Mouse (Mus musculus) limb, embryonic 13.5 days (tissue): ENCODE data around the gene Tmem127. TPM values are rescaled to one million over a fixed set of nuclear protein-coding genes. Genes with fewer than 3 reads are reported as not detected.
"Not testable (repeated sequence)": the region's sequence is repeated elsewhere in the genome, so short reads cannot be mapped to it uniquely, and the experiment has no call there.

Experiments
- ATAC-seq: fragments of 200-750 bp; cut with Nextera tagmentation; 2 replicates; pipeline ENCODE4 v1.8.0; 2017; ENCODE audit warnings: low read depth, moderate number of reproducible peaks, moderate TSS enrichment; ENCODE audit not compliant: low FRiP score
- H3K27ac ChIP-seq: fragments of 300-500 bp; sonication (generic); 2 replicates; pipeline ENCODE4 v1.5.1; 2015; ENCODE audit warnings: inconsistent platforms, mild to moderate bottlenecking, moderate library complexity
- H3K27me3 ChIP-seq: fragments of 300-500 bp; sonication (generic); 2 replicates; pipeline ENCODE4 v1.6.1; 2015; ENCODE audit warnings: mild to moderate bottlenecking, inconsistent platforms
- H3K36me3 ChIP-seq: fragments of 300-500 bp; sonication (generic); 2 replicates; pipeline ENCODE4 v1.6.1; 2015; ENCODE audit warnings: inconsistent platforms, mild to moderate bottlenecking, moderate library complexity
- H3K4me1 ChIP-seq: fragments of 300-500 bp; sonication (generic); 2 replicates; pipeline ENCODE4 v1.6.1; 2015; ENCODE audit warnings: inconsistent platforms
- H3K4me2 ChIP-seq: fragments of 300-500 bp; sonication (generic); replicated peaks from 2 replicates; pipeline ENCODE4 v1.6.1; 2015; ENCODE audit warnings: inconsistent platforms, mild to moderate bottlenecking, moderate library complexity
- H3K4me3 ChIP-seq: fragments of 300-500 bp; sonication (generic); 2 replicates; pipeline ENCODE4 v1.5.1; 2015; ENCODE audit warnings: moderate library complexity, mild to moderate bottlenecking, inconsistent platforms
- H3K9ac ChIP-seq: fragments of 300-500 bp; sonication (generic); 2 replicates; pipeline ENCODE4 v1.6.1; 2015; ENCODE audit warnings: mild to moderate bottlenecking, inconsistent platforms
- H3K9me3 ChIP-seq: fragments of 300-500 bp; sonication (generic); 2 replicates; pipeline ENCODE4 v1.6.1; 2016; ENCODE audit warnings: inconsistent platforms
- WGBS: fragments of 180-500 bp; shearing (Covaris S2); methylation state at CpG from one replicate; pipeline ENCODE4 v1.1.7; 2015; 5-methylcytosine and 5-hydroxymethylcytosine counted together
- polyA plus RNA-seq: library from polyadenylated mRNA; unstranded; fragments of >200 nt; fragmentation: Nextera tagmentation; extraction: Ambion mirVana; gene quantifications from 2 replicates; pipeline ENCODE4 v1.2.1, GENCODE M21; 2015

Tmem127 gene
- polyA plus RNA-seq, 1 experiment from 2014 or later = 32.2 TPM

- Histone ChIP-seq H3K4me1 (peaks cover 16% of the 10 kb centered on the region), H3K4me2 (peak overlapping the region; percentile 72), H3K9ac (peak overlapping the region; percentile 91), H3K36me3 (peaks cover 10% of the 10 kb centered on the region), H3K27me3 (no peaks in the 10 kb centered on the region), H3K27ac (peak overlapping the region; percentile 95), H3K4me3 (peak overlapping the region; percentile 95), H3K9me3 (no peaks in the 10 kb centered on the region)
- ATAC-seq = peak; percentile 94
- WGBS = 1% methylated on average over 59 of the region's 75 CpGs
These were observed 22.8 kb downstream of the Tmem127 start for GRCm38 (mm10) chr2:127270300-127271041.

- Histone ChIP-seq H3K4me3 (peak overlapping the region; percentile 95), H3K4me1 (peaks cover 18% of the 10 kb centered on the region), H3K9me3 (no peaks in the 10 kb centered on the region), H3K27me3 (no peaks in the 10 kb centered on the region), H3K27ac (peak overlapping the region; percentile 95; the same call in 1 of the 2 replicates), H3K36me3 (peaks cover 10% of the 10 kb centered on the region), H3K9ac (peak overlapping the region; percentile 91), H3K4me2 (peak overlapping the region; percentile 72)
- ATAC-seq = no peak
- 21% methylated on average over 8 of the region's 8 CpGs for WGBS
These were observed 23.4 kb downstream of the Tmem127 start for GRCm38 (mm10) chr2:127271042-127271515.

GRCm38 (mm10) chr2:127272049-127272448 lies 24.3 kb downstream of the Tmem127 start:
- H3K9ac ChIP-seq, ATAC-seq, H3K27me3 ChIP-seq, H3K9me3 ChIP-seq, H3K36me3 ChIP-seq, H3K27ac ChIP-seq: not testable (repeated sequence)
- Histone ChIP-seq H3K4me2 (peak overlapping the region; percentile 72; the same call in 1 of the 2 replicates), H3K4me3 (peak overlapping the region; percentile 95; the same call in 1 of the 2 replicates), H3K4me1 (peaks cover 18% of the 10 kb centered on the region)
- 92% methylated on average over 4 of the region's 4 CpGs for WGBS

- ATAC-seq = no peak
- 93% methylated on average over 3 of the region's 3 CpGs for WGBS
- H3K27ac ChIP-seq = no peak overlapping the region
- H3K27me3 ChIP-seq = no peaks in the 10 kb centered on the region
- no peaks in the 10 kb centered on the region for H3K9me3 ChIP-seq
- H3K9ac ChIP-seq = no peak overlapping the region
- peaks cover 10% of the 10 kb centered on the region for H3K36me3 ChIP-seq
- peaks cover 18% of the 10 kb centered on the region for H3K4me1 ChIP-seq
- H3K4me3 ChIP-seq = no peak overlapping the region
- H3K4me2 ChIP-seq = no peak overlapping the region
These were observed 25.1 kb downstream of the Tmem127 start for GRCm38 (mm10) chr2:127272806-127273205.

- peaks cover 18% of the 10 kb centered on the region for H3K4me1 ChIP-seq
- H3K9ac ChIP-seq = no peak overlapping the region
- no peak overlapping the region for H3K27ac ChIP-seq
- ATAC-seq = no peak
- H3K36me3 ChIP-seq = peaks cover 10% of the 10 kb centered on the region
- WGBS = 88% methylated on average over 2 of the region's 2 CpGs
- no peaks in the 10 kb centered on the region for H3K27me3 ChIP-seq
- H3K9me3 ChIP-seq = no peaks in the 10 kb centered on the region
- no peak overlapping the region for H3K4me2 ChIP-seq
- H3K4me3 ChIP-seq = no peak overlapping the region
These were observed 26.9 kb downstream of the Tmem127 start for GRCm38 (mm10) chr2:127274590-127274989.

- Histone ChIP-seq H3K36me3 (peaks cover 10% of the 10 kb centered on the region), H3K4me2 (no peak overlapping the region), H3K27ac (no peak overlapping the region), H3K4me1 (peaks cover 18% of the 10 kb centered on the region), H3K4me3 (no peak overlapping the region), H3K27me3 (no peaks in the 10 kb centered on the region), H3K9me3 (no peaks in the 10 kb centered on the region), H3K9ac (no peak overlapping the region)
- 80% methylated on average over 5 of the region's 5 CpGs for WGBS
- ATAC-seq = no peak
These were observed 28.0 kb downstream of the Tmem127 start for GRCm38 (mm10) chr2:127275551-127276320.

- no peak for ATAC-seq
- no peaks in the 10 kb centered on the region for H3K27me3 ChIP-seq
- 0 out of 2 replicates have a peak, but pooled peaks cover 4% of the 10 kb centered on the region for H3K36me3 ChIP-seq
- H3K9me3 ChIP-seq = no peaks in the 10 kb centered on the region
- no peak overlapping the region for H3K27ac ChIP-seq
- no peak overlapping the region for H3K9ac ChIP-seq
- peaks cover 10% of the 10 kb centered on the region; the same call in 1 of the 2 replicates for H3K4me1 ChIP-seq
- no peak overlapping the region for H3K4me3 ChIP-seq
- no peak overlapping the region for H3K4me2 ChIP-seq
These were observed 30.5 kb downstream of the Tmem127 start for GRCm38 (mm10) chr2:127278162-127278561.

GRCm38 (mm10) chr2:127292250-127292649 lies 44.5 kb downstream of the Tmem127 start:
- no peak overlapping the region for H3K9ac ChIP-seq
- H3K9me3 ChIP-seq = no peaks in the 10 kb centered on the region
- no peak overlapping the region for H3K27ac ChIP-seq
- H3K36me3 ChIP-seq = peaks cover 74% of the 10 kb centered on the region
- no peak overlapping the region for H3K4me3 ChIP-seq
- no peaks in the 10 kb centered on the region for H3K4me1 ChIP-seq
- H3K4me2 ChIP-seq = no peak overlapping the region
- 81% methylated on average over 4 of the region's 4 CpGs for WGBS
- no peak for ATAC-seq
- H3K27me3 ChIP-seq = no peaks in the 10 kb centered on the region

GRCm38 (mm10) chr2:127297001-127297805 lies 49.5 kb downstream of the Tmem127 start:
- H3K27me3 ChIP-seq = no peaks in the 10 kb centered on the region
- H3K27ac ChIP-seq = 0 out of 2 replicates have a peak overlapping the region, but pooled peaks have one; percentile 3
- ATAC-seq = no peak
- H3K4me1 ChIP-seq = 0 out of 2 replicates have a peak, but pooled peaks cover 2% of the 10 kb centered on the region
- no peaks in the 10 kb centered on the region for H3K9me3 ChIP-seq
- H3K36me3 ChIP-seq = peaks cover 93% of the 10 kb centered on the region
- H3K9ac ChIP-seq = no peak overlapping the region
- WGBS = 89% methylated on average over 7 of the region's 7 CpGs
- H3K4me2 ChIP-seq = no peak overlapping the region
- no peak overlapping the region for H3K4me3 ChIP-seq

- 0 out of 2 replicates have a peak, but pooled peaks cover 2% of the 10 kb centered on the region for H3K4me1 ChIP-seq
- ATAC-seq = no peak
- H3K9ac ChIP-seq = no peak overlapping the region
- no peaks in the 10 kb centered on the region for H3K27me3 ChIP-seq
- no peak overlapping the region for H3K4me3 ChIP-seq
- WGBS = 94% methylated on average over 1 of the region's 1 CpGs
- no peak overlapping the region for H3K4me2 ChIP-seq
- H3K27ac ChIP-seq = no peak overlapping the region
- peaks cover 86% of the 10 kb centered on the region for H3K36me3 ChIP-seq
- no peaks in the 10 kb centered on the region for H3K9me3 ChIP-seq
These were observed 50.3 kb downstream of the Tmem127 start for GRCm38 (mm10) chr2:127298056-127298455.

- Histone ChIP-seq H3K4me1 (0 out of 2 replicates have a peak, but pooled peaks cover 2% of the 10 kb centered on the region), H3K4me3 (no peak overlapping the region), H3K9me3 (no peaks in the 10 kb centered on the region), H3K27me3 (no peaks in the 10 kb centered on the region), H3K4me2 (no peak overlapping the region), H3K36me3 (peaks cover 65% of the 10 kb centered on the region), H3K9ac (no peak overlapping the region), H3K27ac (no peak overlapping the region)
- ATAC-seq = no peak
- WGBS = 88% methylated on average over 3 of the region's 3 CpGs
These were observed 53.0 kb downstream of the Tmem127 start for GRCm38 (mm10) chr2:127300701-127301100.
